Mouse (Mus musculus): ENCODE data around the gene Polr2h.

Polr2h gene

DNA sequence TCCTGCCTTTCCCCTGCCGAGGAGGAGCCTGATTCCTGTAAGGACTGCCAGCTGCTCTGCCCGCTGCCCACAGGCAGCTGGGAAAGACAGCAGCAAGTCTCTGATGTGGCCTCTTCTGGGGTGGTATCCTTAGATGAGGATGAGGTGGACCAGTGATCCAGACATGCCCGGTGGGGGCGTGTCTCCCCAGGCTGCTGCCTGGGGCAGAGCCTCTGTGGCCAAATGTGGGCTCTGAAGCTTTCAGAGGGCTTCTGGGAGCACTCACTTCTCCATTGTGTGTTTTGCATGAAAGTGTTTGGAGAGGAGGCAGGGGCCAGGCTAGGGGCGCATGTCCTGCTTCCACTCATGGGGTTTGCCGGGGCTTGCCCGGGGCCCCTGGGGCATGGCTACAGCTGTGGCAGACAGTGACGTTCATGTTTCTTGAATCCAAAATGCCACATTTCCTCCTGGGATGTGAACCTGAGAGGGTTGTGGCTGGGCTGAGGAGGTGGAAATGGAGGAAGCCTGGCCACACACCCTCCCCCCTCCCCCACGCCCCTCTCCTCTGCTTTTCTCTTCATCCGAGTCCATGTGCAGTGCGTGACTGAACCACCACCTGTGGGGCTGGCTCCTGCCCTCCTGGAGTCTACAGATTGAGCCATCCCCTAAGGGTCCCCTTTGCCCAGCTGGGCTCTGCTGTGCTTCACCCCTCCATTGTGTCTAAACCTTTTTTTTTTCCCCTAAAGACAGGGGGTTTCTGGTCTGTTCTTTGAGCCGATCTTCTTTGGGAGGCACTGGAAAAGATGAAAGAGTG lies 15.5 kb upstream of the Polr2h start:
- no peak for DNase-seq (ENCODE audit: low spot score in 2 of 2)

DNA sequence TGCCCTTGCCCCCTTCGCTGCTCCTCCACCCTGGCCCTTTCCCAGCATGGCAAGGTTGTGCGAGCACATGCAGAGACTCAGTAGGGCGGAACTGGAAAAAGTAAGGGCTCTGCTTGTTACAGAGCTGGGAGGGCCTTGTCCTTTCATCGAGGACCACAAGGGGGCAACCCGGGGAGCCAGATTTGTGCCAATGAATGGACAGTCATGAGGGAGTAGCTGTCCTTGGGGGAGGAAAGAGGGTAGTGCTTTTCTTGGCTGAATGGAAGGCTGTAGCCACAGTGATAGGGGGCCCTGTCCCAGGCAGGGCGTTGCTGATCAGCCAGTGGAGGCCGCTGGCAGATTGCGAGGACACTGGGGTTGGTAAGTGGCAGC lies 15.0 kb upstream of the Polr2h start:
- DNase-seq (ENCODE audit: low spot score in 2 of 2), result peak; percentile 43 to 58

DNA sequence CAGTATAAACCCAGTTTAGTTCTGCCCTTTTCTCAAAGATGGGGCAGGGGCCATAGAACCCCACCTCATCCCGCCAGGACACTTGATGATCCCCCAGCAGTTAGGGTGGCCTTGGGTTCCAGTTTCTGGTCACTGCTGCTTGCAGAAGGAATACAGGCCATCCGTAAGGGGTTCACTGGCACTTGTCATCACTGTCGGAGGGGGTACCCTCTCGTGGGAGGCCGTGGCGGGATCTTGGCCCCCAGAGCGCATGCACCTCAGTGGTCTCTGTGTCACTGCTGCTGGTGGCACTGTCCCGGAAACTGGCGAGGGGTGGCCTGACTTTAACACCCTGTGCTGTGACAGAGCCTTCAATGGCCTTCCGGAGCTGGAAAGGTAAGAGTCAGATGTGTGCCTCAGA lies 14.4 kb upstream of the Polr2h start:
- no peak for DNase-seq (ENCODE audit: low spot score in 2 of 2)

DNA sequence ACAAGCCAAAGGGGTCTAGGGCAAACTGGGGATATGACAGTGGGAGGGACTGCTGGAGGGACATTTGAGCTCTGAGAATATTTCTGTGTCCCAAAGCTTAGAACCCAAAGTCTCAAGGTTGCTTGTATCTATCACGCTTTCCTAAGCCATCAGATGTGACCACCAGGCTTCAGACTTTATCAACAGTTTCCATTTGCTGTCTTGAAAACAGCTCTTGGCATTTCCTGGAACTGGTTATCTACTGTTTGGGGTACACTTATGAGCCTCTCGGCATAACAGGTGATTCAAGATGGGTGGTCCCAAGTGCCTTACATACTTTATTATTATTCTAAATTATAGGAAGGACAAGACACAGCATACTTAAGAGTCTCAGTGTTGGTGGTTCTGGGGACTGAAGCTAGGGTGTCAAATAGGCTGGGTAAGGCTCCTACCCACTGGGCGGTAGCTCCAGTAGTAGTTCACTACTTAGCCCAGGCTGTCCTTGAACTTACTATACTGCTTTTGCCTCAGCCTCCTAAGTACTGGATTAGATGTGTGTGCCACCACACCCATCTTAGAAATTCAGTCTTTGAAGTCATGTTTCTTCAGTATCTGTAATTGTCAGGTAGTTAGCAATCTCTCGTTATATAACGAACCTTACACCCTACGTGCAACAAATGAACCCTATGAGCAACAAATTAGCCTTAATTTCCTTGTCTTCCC lies 13.6 kb upstream of the Polr2h start:
- DNase-seq (ENCODE audit: low spot score in 2 of 2), result no peak

DNA sequence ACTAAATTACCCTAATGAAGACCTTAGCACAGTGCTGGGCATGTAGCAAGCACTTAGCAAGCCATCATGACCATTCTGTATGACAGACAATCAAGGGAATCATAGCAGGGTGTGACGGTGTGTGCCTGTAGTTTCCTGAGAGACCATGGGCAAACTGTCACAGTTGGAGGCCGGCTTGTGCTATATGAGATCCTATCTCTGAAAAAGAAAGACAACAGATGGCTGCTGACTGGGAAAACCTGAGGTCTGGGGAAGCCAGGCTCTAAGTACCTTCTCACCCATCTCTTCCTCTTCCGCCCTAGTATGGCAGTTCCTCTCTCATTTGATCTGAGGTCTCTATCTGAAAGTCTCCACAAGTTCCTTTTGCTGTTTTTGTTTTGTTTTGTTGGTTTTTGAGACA lies 11.7 kb upstream of the Polr2h start:
- no peak for DNase-seq (ENCODE audit: low spot score in 2 of 2)

DNA sequence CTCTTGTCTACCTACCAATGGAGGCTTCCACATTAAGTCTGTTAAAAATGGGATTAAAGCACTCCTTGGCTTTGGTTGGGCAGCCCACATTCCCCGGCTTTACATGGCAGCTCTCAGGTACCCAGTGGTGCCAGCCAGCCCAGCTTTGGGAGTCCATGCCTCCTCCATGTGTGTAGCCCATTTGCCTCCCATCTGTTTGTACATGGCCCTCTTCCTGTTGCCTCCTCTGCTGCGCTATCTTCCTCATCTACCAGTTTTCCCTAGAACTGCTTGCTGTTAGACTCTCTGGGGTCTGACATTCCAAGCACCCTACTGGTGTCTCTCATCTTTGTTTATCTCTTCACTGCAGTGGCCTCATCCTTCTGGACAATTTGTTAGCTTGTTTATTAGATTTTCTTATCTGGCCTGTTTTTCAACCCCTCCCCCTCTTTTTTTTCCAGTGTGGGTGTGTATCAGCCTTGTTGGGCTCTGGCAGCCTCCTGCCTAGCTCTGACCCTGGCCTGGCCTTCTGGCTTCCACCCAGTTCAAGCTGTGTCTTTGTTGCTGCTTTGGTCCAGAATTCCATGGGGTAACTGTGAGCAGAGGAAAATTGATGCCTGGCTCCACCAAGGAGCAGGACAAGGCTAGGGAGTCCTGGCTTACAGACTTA lies 10.9 kb upstream of the Polr2h start:
- no peak for DNase-seq (ENCODE audit: low spot score in 2 of 2)

DNA sequence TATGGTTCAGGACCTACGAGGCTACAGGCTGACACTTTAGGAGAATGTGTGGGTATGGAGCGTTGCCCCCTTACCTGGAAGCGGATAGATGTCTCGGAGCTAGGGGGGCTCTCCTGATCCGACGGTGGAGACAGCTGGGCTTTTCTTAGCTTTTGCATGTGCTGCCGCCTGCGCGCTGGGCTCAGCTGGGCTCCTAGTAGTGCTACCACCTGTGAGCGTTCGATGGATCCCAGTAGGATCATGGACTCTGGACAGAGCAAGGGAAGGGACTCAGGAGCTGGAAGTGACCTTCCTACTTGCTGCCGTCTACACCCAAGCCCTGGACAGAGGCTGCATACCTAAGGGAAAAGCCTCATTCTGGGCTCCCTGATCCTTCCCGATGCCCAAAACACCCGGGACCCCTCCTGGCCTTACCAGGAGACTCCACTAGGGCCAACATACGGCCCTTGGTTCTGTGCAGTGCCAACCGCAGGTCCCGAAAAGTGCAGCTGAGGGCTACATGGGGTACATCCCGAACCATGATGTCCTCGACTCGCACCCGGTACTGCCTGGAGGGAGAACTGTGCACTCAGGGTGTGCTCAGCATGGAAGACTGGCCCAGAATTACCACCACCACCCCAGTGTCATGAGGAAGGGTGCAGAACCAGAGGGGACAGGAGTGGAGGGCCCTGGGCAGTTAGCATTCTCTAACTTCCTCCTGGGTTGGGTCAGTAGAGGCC lies 9.1 kb upstream of the Polr2h start:
- no peak for DNase-seq (ENCODE audit: low spot score in 2 of 2)

DNA sequence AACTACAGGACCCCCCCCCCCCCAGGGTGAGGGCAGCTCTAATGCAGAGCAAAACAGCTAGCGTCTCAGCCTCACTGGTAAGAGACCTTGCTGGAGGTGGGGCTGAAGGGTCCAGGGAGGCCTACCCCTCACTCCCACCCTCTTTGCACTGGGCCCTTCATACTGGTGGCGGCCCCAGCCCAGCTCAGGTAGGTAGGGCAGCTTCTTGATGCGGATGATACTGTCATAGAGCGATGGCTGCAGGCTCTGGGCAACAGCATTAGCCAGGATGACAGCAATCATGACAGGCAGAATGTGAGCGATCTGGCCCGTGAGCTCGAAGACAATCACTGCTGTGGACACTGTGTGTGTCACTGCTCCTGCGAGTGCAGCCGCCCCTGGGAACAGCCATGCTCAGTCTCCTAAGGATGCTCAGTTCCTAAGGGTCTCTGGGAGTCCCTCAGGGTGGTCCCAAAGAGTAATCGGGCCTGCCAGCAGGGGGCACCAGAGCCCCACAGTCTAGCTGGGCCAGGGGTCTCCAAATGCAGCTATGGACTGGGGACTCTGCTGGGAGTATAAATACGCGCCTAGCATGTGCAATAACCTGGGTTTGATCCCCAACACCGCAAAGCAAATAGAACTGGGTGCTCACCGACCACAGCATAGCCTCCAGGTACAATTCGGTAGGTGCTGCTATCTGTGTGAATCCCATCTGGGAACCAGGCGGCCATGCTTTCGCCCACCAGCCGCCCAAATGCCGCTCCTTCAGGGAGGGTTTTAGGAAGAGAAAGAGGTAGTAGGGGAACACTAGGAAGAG lies 8.3 kb upstream of the Polr2h start:
- DNase-seq (ENCODE audit: low spot score in 2 of 2), result peak in 1 of 2 experiments; percentile 12

DNA sequence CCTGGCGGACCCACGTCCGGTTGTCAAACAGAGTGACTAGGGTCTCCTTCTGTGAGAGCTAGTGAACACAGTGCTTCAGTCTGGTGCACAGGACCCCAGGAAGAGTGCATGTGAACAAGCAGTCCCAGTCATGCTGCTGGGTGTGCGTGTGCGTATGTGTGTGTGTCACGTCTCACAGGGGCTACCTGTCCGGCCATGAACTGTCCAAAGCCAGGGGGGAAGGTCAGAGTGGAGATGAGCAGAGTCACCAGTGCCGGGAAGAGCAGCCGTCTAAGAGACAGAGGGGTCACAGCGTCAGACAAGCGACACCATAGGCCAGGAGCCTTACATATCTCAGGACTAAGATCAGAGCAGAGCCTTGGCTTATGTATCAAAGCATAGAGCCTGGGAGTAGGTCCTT lies 7.1 kb upstream of the Polr2h start:
- DNase-seq (ENCODE audit: low spot score in 2 of 2), result no peak

DNA sequence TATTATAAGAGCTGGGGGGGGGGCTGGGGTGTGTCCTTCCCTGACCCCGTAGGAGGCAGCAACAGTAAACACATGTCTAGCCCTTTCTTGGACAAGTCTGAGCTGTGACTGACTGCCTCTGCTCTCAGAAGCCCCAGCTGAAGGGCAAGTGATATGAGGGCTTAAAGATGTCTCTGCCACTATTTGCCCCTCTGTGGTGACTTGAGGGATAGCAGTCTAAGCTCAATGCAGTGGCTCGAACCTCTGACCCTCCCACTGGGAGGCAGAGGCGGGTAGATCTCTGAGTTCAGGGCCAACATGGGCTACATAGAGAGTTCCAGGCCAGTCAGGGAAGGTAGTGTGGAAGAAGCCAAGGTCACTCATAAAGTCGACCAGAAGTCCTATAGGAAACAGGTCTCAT lies 6.7 kb upstream of the Polr2h start:
- DNase-seq (ENCODE audit: low spot score in 2 of 2), result no peak

DNA sequence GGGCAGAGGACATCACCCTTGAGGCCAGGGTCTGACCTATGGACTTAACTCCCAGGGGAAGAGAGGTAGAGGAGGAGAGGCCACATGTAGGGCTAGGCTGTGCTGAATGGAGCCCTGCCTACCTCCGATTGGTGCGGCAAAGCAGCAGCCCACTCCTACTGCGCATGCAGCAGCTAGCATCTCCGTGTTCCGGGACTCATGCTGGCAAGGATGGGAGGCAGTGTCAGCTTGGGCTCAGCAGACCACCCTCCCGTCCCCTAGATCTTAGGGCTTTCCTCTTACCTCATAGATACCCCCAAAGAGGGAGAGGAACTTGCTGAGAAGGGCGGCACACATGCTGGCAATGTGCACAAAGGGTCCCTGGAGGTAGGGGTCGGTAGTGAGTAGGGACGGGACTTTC lies 5.3 kb upstream of the Polr2h start:
- DNase-seq (ENCODE audit: low spot score in 2 of 2), result no peak

DNA sequence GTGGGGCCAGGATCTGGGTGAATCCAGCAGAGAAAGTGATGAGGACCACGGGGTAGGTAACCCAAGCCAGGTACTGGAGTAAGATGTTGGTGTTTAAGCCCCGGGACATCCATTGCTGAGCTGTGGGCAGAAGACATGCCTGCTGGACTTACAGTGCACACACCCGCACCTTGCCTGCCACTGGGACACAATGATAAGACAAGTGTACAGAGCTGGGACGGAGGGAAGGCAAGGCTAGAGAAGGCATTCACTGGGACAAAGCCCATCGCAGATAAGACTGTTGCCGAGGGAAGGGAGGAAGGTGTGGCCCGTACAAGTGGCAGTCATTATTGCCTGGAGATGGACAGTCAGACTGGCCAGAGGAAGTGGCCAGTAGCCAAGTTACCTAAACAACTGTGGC lies 4.6 kb upstream of the Polr2h start:
- peak in 1 of 2 experiments; percentile 39 for DNase-seq (ENCODE audit: low spot score in 2 of 2)

DNA sequence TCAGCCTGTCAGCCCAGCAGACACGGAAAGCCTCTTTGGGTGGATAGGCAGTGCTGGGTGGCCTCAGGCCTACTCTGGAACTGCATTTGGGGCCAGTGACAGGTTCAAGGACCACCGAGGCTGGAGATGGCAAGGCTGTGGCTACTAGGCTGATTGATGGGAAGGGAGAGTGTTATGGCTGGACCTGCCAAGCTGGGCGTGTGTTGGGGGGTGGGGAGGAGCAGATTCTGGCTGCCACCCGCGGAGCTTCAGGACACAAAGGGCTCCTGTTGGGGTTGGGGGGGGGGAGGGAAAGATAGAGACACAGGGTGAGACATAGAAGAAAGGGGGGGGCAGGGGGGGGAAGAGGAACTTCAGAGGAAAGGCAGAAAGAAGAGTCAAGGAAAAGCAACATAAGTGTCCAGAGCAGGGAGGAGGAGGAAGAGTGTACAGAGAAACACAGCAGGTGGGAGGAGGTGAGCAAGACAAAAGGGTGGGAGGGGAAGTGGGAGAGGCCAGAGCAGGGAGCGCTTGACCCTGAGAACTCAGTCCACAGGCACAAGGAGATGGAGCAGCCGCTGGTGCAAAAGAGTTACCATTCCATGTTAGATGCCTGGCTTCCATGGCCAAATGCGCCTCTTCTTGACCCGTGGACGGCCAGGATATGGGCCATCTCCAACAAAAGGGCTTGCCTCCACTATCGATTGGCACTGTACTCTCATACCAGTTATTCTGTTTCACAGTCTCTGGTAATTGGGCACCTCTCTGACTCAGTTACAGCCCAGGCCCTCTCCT lies 3.0 kb upstream of the Polr2h start:
- DNase-seq (ENCODE audit: low spot score in 2 of 2), result no peak

DNA sequence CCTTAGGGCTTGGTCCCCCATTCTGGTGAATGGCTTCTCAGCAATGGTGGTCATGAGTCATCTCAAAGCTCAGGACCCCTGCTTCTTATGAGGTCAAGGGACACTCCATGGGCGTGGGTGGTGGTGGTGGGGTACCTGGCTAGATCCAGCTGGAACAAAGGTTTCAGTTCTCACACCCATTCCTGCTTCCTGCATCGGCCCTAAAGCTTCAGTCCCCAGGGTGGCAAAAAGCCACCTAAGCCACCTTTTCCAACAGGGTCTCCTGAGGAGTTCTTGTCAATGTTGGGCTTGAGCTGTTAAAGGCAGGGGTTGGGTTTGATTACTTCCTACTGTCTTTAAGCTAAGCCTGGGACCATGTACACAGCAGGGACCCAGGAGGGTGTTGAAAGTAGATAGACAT lies 2.3 kb upstream of the Polr2h start:
- DNase-seq (ENCODE audit: low spot score in 2 of 2), result no peak

DNA sequence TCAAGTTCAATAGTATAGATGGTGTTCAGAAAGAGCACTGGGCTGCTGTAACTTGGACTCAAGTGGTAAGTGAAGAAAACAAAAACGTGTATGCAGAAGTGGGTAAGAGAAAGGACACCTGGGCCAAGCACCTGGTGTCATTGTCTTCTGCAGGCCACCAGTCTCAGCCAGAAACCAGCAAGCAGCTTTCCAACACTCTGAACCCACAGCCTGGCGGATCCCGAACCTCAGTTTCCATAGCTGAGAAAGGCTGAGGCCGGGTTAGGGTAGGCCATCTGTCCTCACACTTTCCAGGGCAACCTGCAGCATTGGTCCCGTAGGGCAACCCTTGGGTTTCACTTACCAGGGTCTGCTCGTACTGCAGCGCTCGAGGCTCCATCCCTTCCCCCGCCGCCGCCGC lies 1.9 kb upstream of the Polr2h start:
- DNase-seq (ENCODE audit: low spot score in 2 of 2), result no peak

DNA sequence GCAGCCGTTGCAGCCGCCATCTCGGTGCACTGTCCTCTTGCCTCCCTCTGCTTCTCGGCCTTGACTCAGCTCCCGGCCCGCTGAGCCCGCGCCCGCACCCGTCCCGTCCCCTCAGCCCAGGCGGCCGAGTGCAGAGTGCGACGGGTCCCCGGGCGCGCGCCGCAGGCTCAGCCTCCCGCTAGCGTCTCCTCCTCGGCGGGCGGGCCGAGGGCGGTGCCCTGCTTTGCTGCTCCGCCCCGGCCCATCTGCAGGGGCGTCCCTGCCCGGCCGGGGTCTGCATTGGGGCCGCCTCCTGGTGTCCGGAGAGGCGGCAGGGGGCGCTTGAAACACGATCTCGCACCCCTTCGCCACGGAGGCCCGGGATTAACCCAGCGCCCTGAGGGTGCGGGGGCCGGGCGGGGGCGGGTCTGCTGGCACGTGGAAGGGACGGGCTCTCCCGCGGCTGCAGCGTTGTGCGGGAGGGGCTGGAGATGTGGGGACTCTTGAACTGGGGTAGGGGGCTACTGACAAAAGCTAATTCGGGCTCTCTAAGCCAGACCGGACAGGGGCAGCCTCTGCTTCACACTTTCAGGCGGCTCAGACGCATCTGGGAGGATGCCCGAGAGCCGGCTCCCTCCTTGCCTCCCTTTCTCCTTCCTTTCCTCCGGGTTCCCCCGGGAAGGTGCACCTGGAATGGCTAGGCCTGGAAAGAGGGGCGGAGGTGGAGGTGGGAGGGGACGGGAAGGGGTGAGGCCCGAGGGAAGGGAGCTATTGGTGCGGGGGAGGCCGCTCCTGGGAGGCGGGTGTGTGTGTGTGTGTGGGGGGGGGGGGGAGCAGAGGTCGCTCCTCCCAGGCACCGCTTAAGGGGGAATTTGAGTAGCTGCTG lies 1.3 kb upstream of the Polr2h start:
- DNase-seq (ENCODE audit: low spot score in 2 of 2), result peak; percentile 66 to 68

DNA sequence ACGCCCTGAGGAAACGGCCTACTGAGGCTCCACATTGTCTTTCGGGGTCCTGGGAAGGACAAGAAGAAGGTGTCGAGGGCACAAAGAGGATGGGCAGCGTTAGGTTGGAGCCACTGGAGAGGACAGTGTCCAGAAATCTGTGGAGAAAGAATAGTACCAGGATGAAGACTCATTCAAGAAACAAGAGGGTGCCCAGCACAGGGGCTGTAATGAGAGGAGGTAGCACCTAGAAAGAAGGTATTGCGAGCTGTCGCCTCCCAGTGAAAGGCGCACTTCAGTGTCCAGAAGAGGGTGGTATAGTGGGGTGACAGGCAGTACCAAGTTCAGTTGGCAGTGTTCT lies 654 bp upstream of the Polr2h start:
- no peak for DNase-seq (ENCODE audit: low spot score in 2 of 2)

DNA sequence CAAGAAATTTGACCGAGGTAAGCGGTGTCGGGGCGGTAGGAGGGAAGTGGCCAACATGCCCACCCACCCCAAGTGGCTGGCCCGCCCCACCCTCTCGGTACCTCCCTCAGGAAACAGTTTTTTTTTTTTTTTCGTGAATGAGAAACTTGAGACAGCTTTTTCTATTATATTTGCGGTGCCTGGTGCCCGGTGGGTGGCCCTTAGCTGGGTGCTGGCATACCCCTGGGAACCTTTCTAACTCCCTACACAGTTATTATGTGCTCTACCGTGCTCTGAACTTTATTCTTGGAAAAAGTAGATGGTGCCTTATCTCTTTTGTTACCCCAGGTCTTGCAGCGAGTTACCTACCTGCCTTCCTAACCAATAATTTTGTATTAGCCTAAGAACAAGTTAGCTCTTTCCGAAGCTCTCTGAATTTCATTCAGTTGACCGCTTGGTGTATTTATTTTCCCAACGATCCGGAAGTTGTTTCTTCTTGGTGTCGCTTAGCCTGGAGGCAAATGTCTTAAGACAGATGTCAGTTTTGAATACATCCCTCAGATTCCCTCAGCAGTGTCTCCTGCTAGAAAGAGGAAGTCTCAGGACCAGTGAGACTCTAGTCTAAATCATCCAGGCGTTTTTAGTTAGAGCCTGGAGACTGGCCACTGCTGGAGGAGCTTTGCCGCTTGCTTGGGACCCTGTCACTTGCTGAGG lies 659 bp downstream of the Polr2h start:
- no peak for DNase-seq (ENCODE audit: low spot score in 2 of 2)

DNA sequence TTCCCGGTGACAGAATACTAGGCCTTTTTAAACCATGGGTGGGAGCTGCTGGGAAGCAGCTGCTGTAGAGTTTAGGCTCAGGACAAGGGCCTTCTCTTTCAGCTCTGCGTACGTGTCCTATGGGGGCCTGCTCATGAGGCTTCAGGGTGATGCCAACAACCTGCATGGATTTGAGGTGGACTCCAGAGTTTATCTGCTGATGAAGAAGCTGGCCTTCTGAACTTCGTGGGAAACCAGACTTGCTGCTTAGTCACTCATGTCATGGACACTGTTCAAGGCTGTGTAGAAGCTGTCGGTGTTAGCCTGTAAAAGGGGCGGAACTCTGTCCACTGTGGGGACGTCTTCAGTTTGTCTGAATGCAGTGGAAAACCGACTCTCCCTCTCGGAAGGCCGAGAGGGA lies 4.3 kb downstream of the Polr2h start:
- no peak for DNase-seq (ENCODE audit: low spot score in 2 of 2)

Measured in spleen, postnatal 36 days (tissue).